Mouse (Mus musculus) liver, postnatal 0 days (tissue): ENCODE measurements at regions not wholly inside any gene's neighbourhood (a gene's known extent, or its start where the extent isn't known, plus 50 kb on each side); places are given as distances from the start of the nearest gene placed in this dataset.

Experiments
- CTCF ChIP-seq: sonication (generic); IDR thresholded peaks from 2 replicates; pipeline ENCODE4 v1.5.1; 2016; ENCODE audit warnings: antibody characterized with exemption, low read depth
- EP300 ChIP-seq: IDR thresholded peaks from 2 replicates; pipeline ENCODE4 v1.6.1; 2016; ENCODE audit warnings: antibody characterized with exemption, low read depth, mild to moderate bottlenecking

- no peak for TF ChIP-seq CTCF
- TF ChIP-seq EP300 = no peak
Observed at GRCm38 (mm10) chr14:58605529-58605928, 535.2 kb downstream of the Fgf9 start.
